Mouse (Mus musculus): ENCODE results near the gene Hsd17b14.

DNA sequence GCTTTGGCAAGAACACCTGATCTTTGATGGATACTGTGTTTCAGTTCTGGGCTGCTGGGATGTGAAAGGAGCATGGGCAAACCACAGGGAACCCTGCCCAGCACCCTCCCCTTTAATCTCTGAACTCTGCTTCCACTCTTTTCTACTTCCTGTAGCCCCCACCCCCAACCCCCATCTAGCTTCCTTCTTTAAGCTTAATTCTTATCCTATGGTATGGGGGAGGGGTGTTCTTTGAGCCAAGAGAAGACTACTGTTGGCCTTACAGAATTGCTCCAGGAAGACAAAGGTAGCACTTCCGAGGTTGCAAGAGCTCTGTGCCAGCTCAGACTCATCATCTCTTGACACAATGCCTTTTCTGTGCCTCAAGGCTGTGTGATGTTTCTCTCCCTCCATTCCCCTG lies 17.3 kb downstream of the Hsd17b14 start:
- TF ChIP-seq CTCF (IDR thresholded peaks at IDR 0.05; ENCODE audit: control insufficient read depth, insufficient read depth, low read length), result no peak
- TF ChIP-seq POLR2A (IDR thresholded peaks at IDR 0.05; ENCODE audit: borderline replicate concordance, control insufficient read depth, low read depth, low read length), result no peak

Data from bone marrow, adult 2 months (tissue).